Mouse (Mus musculus): ENCODE measurements around the gene Abca7.
A peak's percentile ranks its signal among the peaks of the same experiment; 100 is the strongest.

DNA sequence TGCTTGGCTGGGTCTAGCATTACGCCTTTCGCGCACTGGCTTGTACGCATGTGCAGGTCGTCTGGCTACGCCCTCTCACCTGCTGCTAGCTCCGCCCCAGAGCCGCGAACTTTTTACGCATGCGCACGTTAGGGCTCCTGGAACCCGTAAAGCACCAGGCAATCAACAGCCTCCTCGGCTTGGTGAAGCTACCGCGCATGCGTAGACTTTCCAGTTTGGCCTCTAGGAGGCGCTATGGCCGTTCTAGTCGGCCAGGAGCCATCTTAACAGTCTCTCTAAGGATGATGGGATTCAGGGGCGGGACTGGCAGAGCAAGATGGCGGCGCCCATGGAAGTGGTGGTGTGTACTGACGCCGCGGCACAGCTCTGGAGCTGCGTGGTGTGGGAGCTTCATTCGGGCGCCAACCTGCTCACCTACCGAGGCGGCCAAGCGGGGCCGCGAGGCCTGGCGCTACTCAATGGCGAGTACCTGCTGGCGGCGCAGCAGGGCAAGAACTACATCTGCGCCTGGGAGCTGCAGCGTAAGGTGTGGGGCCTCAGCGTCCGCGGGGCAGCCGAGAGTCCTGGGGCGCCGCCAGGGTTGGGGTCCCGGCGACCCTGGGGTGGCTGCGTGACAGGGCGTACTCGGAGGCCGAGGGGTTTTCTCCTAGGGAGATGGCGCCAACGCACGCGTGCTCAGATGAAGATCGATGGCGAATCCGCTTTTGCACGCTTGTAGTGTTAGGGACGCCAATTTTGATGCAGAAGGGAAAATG, 36.3 kb upstream of the Abca7 start, which contains the start of gene Wdr18:
- TF ChIP-seq CTCF (IDR thresholded peaks at IDR 0.05; ENCODE audit: low read depth) (peak; percentile 100), EP300 (optimal IDR thresholded peaks at IDR 0.05) (no peak)
